Mouse (Mus musculus) lung, postnatal 14 days (tissue): ENCODE data around the gene Ndufa10.
"Not testable (repeated sequence)": the region's sequence is repeated elsewhere in the genome, so short reads cannot be mapped to it uniquely, and the experiment has no call there.

ENCODE experiments used
- DNase-seq: peaks from one replicate; pipeline ENCODE4 v3.0.0; 2021

The Ndufa10 gene

GRCm38 (mm10) chr1:92473165-92474041 lies at the start of gene Ndufa10:
Ndufa10 (minus strand) TSS chr1:92473860.
- DNase-seq, result peak; percentile 98

- DNase-seq, result peak; percentile 20
Measured at GRCm38 (mm10) chr1:92521376-92521775, 47.7 kb upstream of the Ndufa10 start.

GRCm38 (mm10) chr1:92519046-92519445 lies 45.4 kb upstream of the Ndufa10 start:
- DNase-seq, result no peak

- no peak for DNase-seq
Measured at GRCm38 (mm10) chr1:92518561-92518960, 44.9 kb upstream of the Ndufa10 start, which contains the start of gene Olfr1414. Olfr1414 (minus strand) TSS chr1:92518661.

GRCm38 (mm10) chr1:92515390-92515789 lies 41.7 kb upstream of the Ndufa10 start:
- DNase-seq, result no peak

- DNase-seq, result not testable (repeated sequence)
Measured at GRCm38 (mm10) chr1:92511646-92512045, 38.0 kb upstream of the Ndufa10 start.

- no peak for DNase-seq
Measured at GRCm38 (mm10) chr1:92496001-92496400, 22.3 kb upstream of the Ndufa10 start, which contains the start of gene Olfr1415. Olfr1415 (minus strand) TSS chr1:92496101.

- DNase-seq, result no peak
Measured at GRCm38 (mm10) chr1:92485013-92485412, 11.4 kb upstream of the Ndufa10 start, which contains the start of gene Olfr1416. Olfr1416 (minus strand) TSS chr1:92485113.

- DNase-seq, result no peak
Measured at GRCm38 (mm10) chr1:92474066-92474578, 462 bp upstream of the Ndufa10 start.

GRCm38 (mm10) chr1:92468891-92469290 lies 4.8 kb downstream of the Ndufa10 start:
- DNase-seq, result no peak

- no peak for DNase-seq
Measured at GRCm38 (mm10) chr1:92458416-92458815, 15.2 kb downstream of the Ndufa10 start.

GRCm38 (mm10) chr1:92457758-92458157 lies 15.9 kb downstream of the Ndufa10 start:
- DNase-seq, result no peak

GRCm38 (mm10) chr1:92453751-92454445 lies 19.8 kb downstream of the Ndufa10 start:
- no peak for DNase-seq

GRCm38 (mm10) chr1:92448293-92448692 lies 25.4 kb downstream of the Ndufa10 start:
- DNase-seq, result no peak

- no peak for DNase-seq
Measured at GRCm38 (mm10) chr1:92441453-92442063, 32.1 kb downstream of the Ndufa10 start.

- no peak for DNase-seq
Measured at GRCm38 (mm10) chr1:92440066-92440750, 33.5 kb downstream of the Ndufa10 start.

- DNase-seq, result peak; percentile 57
Measured at GRCm38 (mm10) chr1:92437678-92438271, 35.9 kb downstream of the Ndufa10 start.

GRCm38 (mm10) chr1:92436831-92437321 lies 36.8 kb downstream of the Ndufa10 start:
- no peak for DNase-seq

GRCm38 (mm10) chr1:92434986-92435385 lies 38.7 kb downstream of the Ndufa10 start:
- no peak for DNase-seq

GRCm38 (mm10) chr1:92432791-92433190 lies 40.9 kb downstream of the Ndufa10 start:
- no peak for DNase-seq

- DNase-seq, result no peak
Measured at GRCm38 (mm10) chr1:92432098-92432497, 41.6 kb downstream of the Ndufa10 start.

- DNase-seq, result no peak
Measured at GRCm38 (mm10) chr1:92431420-92431819, 42.2 kb downstream of the Ndufa10 start.
